Mouse (Mus musculus) left cerebral cortex, adult 18-20 months (tissue): ENCODE data around the gene Myo3b. TPM values are rescaled to one million over a fixed set of nuclear protein-coding genes. Genes with fewer than 3 reads are reported as not detected.

ENCODE experiments used
- DNase-seq, 2 experiments: peaks; one replicate each; pipeline ENCODE4 v3.0.0; 2021 to 2022; ENCODE audit warnings: low spot score in 2 of 2, mixed read lengths in 1 of 2
- total RNA-seq, 2 experiments: library from RNA; stranded (reverse); gene quantifications; 2 replicates each; pipeline ENCODE4 v1.2.3; 2021

Gene Myo3b
- total RNA-seq, 2 experiments from 2014 or later = 0.68 to 0.86 TPM

- DNase-seq = no peak
Observed at GRCm38 (mm10) chr2:70261703-70262564, 223.0 kb downstream of the Myo3b start.

DNA sequence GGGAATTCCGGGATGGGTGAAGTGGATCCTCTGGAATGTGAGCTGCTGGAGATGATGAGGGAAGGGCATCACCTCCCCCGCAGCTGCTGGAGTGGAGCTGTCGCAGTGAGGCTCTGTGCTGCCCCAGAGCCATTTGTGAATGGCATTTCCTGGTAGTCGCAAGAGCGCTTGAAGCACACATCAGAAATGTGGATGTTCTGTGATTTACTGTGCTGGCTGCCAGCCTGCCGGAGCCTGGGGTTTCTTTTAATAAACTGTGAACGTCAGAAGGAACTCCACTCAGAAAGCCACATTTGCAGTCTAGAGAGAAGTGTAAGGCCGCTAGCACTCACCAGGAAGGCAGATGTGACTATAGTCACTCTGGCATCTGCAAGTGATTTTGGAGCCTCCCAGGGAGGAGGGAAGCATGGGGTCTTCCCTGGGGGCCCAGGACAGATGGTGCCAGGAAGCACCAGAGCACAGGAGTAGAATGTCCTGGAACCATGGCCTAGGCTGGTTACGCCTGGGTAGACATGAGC, 223.7 kb downstream of the Myo3b start:
- DNase-seq = peak; percentile 20 to 41

- peak in 1 of 2 experiments; percentile 8 for DNase-seq
Observed at GRCm38 (mm10) chr2:70278425-70279277, 239.7 kb downstream of the Myo3b start.

- no peak for DNase-seq
Observed at GRCm38 (mm10) chr2:70284109-70284508, 245.2 kb downstream of the Myo3b start.

DNA sequence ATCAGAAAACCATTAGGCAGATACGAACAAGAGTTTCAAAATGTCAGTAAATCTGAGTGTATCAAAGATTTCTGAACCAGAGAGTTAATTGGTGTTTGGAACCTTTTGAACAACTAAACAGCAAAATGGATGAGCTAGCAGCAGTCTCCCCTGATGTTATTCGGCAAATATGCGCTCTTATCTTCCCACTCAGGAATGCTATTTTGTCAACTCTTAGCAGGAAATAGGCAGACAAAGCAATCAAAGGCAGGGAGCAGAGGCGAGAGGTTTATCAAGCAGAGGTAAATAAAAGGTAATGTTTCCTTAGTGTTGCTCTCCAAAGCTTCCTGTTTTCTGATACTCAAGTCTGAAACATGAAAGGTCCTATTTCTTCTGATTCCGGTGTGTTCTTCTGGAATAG, 252.1 kb downstream of the Myo3b start:
- DNase-seq = no peak

GRCm38 (mm10) chr2:70292776-70293175, 253.8 kb downstream of the Myo3b start:
- no peak for DNase-seq

- no peak for DNase-seq
Observed at GRCm38 (mm10) chr2:70302905-70303304, 264.0 kb downstream of the Myo3b start.

DNA sequence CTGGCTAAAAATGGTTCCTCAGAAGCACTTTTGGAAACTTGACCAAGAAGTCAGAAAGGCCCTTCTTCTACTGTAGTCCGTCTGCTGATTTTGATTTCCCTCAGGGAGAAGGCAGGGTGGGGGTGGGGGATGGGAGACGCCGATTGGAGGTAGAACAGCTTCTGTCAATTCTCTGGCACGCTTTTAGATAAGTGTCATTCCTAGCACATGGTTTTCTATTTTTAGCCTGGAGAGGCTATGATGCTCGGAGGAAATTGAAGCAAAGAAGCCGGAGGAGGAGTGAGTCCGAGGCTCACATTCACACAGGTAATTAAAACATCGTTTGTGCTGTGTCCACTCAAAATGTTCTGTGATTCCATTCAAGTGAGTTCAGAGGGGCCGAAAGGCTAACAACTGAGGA, 276.2 kb downstream of the Myo3b start:
- DNase-seq = no peak

DNA sequence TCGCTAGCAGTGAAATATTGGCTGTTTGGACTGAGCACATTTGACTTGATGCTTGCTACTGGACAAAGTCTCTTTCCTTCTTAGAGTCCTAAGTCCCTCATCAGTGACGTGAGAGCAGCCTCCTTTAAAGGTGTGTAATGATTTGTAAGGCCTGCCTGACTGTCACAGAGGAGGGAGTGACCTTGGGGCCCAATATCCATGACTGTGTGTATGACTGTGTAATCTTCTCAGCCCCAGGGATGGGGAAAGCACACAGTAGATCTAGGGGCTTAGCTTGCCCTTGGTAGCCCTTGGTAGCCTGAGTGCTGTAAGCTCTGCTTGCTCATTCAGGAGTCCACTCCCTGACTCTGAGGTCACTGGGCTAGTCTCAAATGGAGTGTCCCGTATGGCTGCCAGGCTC, 276.8 kb downstream of the Myo3b start:
- no peak for DNase-seq

- no peak for DNase-seq
Observed at GRCm38 (mm10) chr2:70317850-70318249, 278.9 kb downstream of the Myo3b start.

DNA sequence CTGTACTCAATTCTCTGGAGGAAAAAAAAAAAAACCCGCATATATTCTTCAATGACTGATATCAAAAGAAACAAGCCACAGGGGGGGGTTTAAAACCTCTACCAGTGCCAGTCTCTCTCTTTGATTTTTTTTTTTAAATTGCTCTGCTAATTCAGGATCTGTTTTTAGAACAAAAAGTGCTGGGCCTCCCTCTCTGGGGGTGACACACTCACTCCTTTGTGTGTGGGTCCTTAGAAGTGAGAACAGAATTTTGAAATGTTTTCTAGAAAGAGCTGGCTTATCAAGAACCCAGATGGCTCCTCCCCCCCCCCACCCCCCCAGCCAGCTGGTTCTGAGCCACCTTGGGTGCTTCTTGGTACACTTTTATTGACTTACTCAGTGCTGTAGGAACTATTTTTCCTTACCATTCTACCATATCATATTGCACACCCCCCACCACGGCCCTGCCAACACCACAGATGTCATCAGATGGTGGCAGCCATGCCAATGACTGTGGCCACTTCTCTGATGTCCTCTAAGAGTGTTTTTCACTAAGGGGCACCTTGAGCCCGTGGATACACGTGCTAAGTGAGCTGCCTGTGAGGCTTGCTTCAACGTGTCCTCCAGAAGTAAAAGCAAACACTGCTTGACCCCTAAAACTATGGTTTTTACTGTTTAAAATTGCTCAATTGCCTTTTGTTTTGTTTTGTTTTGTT, 280.1 kb downstream of the Myo3b start:
- no peak for DNase-seq

DNA sequence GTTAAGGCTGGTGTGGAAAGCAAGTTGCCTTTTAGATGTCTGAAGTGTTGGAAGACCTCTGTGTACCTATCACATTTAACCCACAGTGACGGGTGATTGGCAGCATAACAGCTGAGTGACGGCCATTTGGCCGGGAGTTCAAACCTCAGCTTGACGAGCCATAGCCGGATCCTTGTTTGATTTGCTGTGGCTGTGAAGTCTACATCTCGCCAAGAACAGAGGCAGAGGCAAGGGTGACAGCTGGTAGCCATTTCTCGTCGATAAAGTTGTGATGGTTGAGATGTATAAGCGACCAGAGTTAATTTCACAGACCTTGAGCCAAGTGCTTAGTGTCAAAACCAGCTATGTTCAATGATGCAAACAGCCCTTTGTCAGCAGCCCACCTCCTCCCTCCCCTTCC, 283.8 kb downstream of the Myo3b start:
- no peak for DNase-seq

DNA sequence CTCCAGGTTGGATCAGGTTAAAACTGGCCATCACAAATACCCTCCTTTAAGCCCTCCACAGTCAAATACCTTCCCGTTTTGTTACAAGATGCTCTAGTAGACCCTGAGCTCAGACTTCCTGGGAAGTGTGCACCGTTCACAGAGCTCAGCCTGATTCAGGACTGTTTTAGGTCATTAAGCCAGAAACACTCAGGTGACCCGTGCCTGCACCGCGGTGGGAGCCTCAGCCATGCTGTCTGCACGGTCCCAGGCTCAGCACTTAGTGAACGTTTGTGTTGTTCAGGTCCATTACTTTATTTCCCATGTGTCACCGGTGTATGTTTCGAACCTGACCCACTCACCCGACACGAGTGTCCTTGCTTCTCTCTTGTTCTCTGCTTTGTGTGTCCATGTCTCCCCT, 288.7 kb downstream of the Myo3b start:
- no peak for DNase-seq

- no peak for DNase-seq
Observed at GRCm38 (mm10) chr2:70332905-70333304, 294.0 kb downstream of the Myo3b start.

DNA sequence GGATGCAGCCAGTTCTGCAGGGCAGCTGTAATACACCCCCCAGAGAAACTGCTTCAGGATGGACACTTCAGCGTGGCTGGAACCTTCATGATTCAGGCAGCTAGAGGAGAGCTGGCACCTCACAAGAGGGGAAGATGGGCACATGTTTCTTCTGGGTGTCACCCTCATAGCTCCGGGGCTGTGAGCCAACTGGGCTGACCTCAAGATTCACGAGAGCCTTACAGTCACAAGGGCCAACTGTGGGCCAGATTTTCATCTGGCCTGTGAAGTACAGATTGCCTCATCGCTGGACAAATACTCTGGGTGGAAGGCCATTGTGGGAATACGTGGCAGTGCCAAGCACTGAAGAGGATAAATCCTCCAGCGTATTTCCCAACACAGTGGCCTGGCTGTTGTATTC, 294.6 kb downstream of the Myo3b start:
- no peak for DNase-seq

- no peak for DNase-seq
Observed at GRCm38 (mm10) chr2:70336551-70336950, 297.6 kb downstream of the Myo3b start.

DNA sequence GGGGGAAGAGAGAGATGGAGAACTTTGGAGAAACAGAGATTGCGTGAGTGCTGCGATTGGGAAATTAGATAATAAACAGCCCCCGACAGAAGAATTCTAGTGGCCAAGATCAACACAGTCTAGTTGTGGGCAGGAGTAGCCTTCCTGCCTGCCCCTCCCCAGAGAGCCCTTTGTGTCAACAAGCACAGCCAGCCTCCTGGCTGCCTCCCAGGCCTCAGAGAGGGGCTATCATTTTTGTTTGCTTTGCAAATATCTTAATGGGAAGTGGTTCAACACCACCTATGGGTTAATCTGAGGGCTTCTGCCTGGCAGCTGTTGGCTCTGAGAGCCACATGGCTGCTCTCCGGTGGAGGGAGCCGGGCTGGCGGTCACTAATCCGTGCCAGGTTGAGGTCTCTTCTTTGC, 298.3 kb downstream of the Myo3b start:
- no peak for DNase-seq

GRCm38 (mm10) chr2:70337869-70338268, 298.9 kb downstream of the Myo3b start:
- no peak for DNase-seq

- DNase-seq = no peak
Observed at GRCm38 (mm10) chr2:70339061-70339460, 300.1 kb downstream of the Myo3b start.

DNA sequence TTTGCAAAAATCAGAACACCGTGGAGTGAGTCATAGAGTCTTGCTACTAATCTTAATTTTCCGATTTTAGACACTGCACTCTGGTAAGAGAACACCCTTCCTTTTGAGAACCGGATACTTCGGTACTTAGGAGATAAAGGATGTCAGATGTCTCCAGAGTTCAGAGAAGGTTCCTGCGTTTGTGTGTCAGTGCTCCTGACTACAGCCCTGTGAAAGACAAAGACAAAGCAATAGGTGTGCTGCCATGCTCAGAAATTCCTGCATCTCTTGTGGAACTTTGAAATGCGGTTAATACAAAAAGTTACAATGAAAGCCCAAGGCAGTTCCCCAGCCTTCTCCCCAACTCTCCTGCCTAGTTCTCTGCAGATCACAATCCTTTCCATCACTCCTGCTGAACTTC, 300.6 kb downstream of the Myo3b start:
- no peak for DNase-seq

DNA sequence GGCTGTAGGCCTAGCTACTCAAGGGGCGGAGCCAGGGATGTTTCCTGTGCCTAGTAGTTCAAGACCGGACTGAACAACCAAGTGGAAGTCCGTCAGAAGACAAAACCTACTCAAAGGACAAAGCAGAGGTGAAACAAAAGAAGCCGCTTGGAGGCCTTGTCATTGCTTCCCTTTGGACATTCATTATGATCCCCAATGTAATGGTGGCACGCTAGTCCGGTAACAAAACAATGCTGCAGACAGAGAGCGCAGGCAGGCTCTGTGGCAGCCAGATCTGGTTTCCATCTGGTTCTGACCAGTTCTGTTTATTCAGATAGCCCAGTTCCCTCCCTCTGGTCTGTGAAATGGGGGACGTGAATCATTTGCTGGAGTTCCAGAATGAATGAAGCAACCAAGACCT, 301.3 kb downstream of the Myo3b start:
- no peak for DNase-seq
